Mouse (Mus musculus) kidney, adult 2 months (tissue): ENCODE measurements at regions not wholly inside any gene's neighbourhood (a gene's known extent, or its start where the extent isn't known, plus 50 kb on each side); places are given as distances from the start of the nearest gene placed in this dataset.

Experiments
- DNase-seq: peaks from one replicate; pipeline ENCODE4 v3.0.0; 2021
- H3K27ac ChIP-seq: fragments of 200-500 bp; 2 replicates; pipeline ENCODE4 v1.5.1; 2012; ENCODE audit warnings: low read depth, low read length, control low read depth, inconsistent platforms; ENCODE audit not compliant: insufficient read depth
- H3K27me3 ChIP-seq: fragments of 200-500 bp; replicated peaks from 2 replicates; pipeline ENCODE4 v1.6.1; 2012; ENCODE audit warnings: mild to moderate bottlenecking, moderate library complexity, low read length, inconsistent platforms; ENCODE audit not compliant: control insufficient read depth, insufficient read depth
- H3K36me3 ChIP-seq: fragments of 200-500 bp; 2 replicates; pipeline ENCODE4 v1.6.1; 2012; ENCODE audit warnings: mild to moderate bottlenecking, moderate library complexity, low read length, inconsistent platforms; ENCODE audit not compliant: control insufficient read depth, insufficient read depth
- H3K4me1 ChIP-seq: fragments of 200-500 bp; 2 replicates; pipeline ENCODE4 v1.6.1; 2011; ENCODE audit warnings: low read length; ENCODE audit not compliant: control insufficient read depth, insufficient read depth
- H3K4me3 ChIP-seq: fragments of 200-500 bp; 2 replicates; pipeline ENCODE4 v1.5.1; 2011; ENCODE audit warnings: mild to moderate bottlenecking, low read depth, low read length, control low read depth; ENCODE audit not compliant: insufficient read depth
- CTCF ChIP-seq: fragments of 200-500 bp; conservative IDR thresholded peaks from 2 replicates; pipeline ENCODE4 v1.5.1; 2011; ENCODE audit warnings: low read depth, mild to moderate bottlenecking, control low read depth, low read length, moderate library complexity, mixed read lengths; ENCODE audit not compliant: insufficient read depth, insufficient read length
- POLR2A ChIP-seq: fragments of 200-500 bp; IDR thresholded peaks from one replicate; pipeline ENCODE4 v1.6.1; 2011; ENCODE audit warnings: low read depth, low read length, control low read depth
- WGBS: fragments of 180-500 bp; shearing (Covaris S2); methylation state at CpG from one replicate; pipeline ENCODE4 v1.1.7; 2018; 5-methylcytosine and 5-hydroxymethylcytosine counted together

DNA sequence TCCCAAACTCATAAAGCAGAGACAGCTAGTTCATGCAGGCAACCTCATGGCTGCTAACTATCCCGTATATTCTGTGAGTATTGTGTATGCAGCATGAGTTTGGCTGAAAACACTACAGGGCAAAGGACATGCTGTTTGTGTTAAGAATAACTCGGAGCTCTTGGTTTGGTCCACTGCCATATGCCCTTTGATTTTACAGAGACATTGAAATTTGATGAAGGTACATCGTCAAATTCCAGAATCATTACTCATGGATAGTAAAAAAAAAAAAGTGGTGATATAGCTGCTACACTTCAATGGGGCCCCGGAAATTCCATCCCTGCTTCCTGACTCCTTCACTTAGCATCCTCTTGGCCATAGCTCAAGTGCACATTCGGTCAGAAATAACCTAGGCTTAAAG is 159.3 kb upstream of the Ccdc122 start:
- peaks cover 27% of the 10 kb centered on the region; the same call in 1 of the 2 replicates for H3K4me1 ChIP-seq
- no peak overlapping the region for H3K4me3 ChIP-seq
- no peaks in the 10 kb centered on the region for H3K27me3 ChIP-seq
- DNase-seq: peak; percentile 90
- 27% methylated on average over 5 of the region's 5 CpGs for WGBS
- peak overlapping the region; percentile 93 for H3K27ac ChIP-seq
- TF ChIP-seq CTCF: no peak
- TF ChIP-seq POLR2A: no peak
- no peaks in the 10 kb centered on the region for H3K36me3 ChIP-seq

DNA sequence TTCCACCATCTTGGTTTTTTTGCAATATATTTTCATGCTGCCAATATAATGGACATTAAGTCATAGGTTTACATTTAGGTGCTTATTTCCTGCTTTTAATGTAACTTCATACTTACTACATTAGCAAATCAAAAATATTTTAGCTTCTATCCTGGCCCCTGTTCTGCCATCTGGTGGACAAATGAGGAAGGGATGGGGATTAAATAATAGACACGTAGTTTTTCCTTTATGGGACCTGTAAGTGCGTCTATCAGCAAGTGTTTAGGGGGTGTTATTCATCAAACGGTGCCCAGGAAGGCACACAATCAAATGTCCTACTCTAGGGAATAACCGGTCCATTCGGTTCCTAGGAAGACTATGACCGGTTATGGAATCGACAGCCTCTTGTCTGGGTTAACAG is 160.6 kb upstream of the Ccdc122 start:
- Histone ChIP-seq H3K27ac (peak overlapping the region; percentile 84; the same call in 1 of the 2 replicates), H3K4me3 (no peak overlapping the region), H3K36me3 (no peaks in the 10 kb centered on the region), H3K27me3 (no peaks in the 10 kb centered on the region), H3K4me1 (peaks cover 22% of the 10 kb centered on the region; the same call in 1 of the 2 replicates)
- DNase-seq: peak; percentile 79
- 41% methylated on average over 7 of the region's 7 CpGs for WGBS
- TF ChIP-seq POLR2A (no peak), CTCF (no peak)

DNA sequence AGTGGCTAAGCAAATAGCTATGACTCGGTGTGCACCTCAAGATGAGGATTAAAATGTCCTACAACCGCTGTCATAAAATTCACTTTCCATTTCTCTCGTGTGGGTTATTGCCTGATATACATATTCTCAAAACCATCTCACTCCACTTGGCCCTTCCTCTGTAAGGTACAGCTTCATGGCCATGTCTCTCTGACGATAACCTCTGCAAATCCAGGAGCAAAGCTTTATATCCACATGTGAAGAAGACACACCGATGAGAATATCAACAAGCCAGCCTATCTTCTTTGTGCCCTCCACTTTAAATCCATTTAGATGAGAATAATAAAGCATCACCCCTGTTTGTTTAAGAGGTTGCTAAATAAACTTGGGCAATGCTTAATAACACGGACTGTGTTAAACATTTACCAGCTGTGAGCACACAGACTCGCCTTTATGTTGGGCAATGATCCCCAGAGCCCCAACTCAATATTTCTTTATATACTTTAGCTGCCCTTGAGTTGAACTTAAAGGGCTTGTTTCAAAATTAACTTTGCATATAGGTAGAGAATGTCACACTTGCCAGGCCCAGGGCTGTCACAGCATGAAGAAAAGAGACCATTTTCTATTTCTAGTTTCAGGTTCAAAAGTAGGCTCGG is 161.2 kb upstream of the Ccdc122 start:
- Histone ChIP-seq H3K4me1 (peaks cover 22% of the 10 kb centered on the region; the same call in 1 of the 2 replicates), H3K4me3 (no peak overlapping the region), H3K27me3 (no peaks in the 10 kb centered on the region), H3K36me3 (no peaks in the 10 kb centered on the region), H3K27ac (peak overlapping the region; percentile 71)
- WGBS: 35% methylated on average over 8 of the region's 8 CpGs
- TF ChIP-seq CTCF (no peak), POLR2A (no peak)
- DNase-seq: peak; percentile 53

DNA sequence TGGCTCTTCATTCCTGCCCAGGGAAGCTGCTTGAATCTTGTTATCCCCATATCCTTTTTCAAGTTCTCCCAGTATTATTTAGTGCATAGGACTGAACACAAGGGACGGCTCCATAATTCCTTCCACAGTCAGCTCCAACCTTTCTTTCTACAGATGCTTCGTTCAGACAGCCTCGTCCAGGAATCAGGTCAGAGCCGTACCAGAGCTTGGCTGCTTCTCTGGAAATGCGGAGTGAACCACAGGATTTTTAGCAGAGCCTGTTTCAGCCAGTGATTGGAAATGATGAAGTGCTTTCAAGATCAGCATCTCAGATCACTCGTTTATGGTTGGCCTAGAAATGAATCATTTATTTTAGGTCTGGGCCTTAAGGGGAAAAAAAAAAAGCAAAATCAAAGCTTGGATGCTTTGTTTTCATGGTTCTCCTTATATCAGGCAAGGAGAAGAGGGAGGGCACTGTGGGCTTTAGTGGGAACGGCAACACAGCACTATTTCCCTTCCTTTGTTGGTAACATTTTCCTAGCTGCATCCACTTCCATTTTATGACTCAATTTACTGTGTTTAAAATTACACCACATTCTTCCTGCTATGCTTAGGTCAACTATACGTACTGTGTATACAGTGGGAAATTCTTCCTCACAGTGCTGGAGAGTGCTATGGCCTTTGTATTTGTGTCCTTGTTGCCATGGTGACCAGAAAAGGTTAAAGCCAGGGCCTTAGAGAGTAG is 161.9 kb upstream of the Ccdc122 start:
- Histone ChIP-seq H3K27me3 (no peaks in the 10 kb centered on the region), H3K27ac (peak overlapping the region; percentile 71), H3K4me1 (peaks cover 22% of the 10 kb centered on the region; the same call in 1 of the 2 replicates), H3K36me3 (no peaks in the 10 kb centered on the region), H3K4me3 (no peak overlapping the region)
- 49% methylated on average over 8 of the region's 8 CpGs for WGBS
- TF ChIP-seq POLR2A (no peak), CTCF (no peak)
- DNase-seq: peak; percentile 56

DNA sequence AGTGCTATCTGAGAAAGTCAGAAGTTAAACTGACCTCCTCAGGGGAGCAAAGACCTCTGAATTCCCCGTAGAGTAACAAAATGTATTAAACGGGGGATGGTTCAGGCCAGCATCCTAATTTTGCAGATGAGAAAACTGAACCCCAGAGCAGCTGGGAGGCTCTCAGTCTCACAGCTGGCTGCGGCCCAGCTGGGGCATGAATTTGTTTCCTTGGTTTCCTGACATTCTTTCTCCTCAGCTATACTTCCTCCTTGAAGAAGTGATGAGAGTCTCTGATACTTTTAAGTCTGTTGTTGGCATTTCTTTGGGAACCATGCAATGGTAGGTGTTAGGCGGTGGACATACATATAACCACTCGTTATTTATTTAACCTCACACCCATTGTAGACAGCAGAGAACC is 162.9 kb upstream of the Ccdc122 start:
- Histone ChIP-seq H3K4me3 (no peak overlapping the region), H3K27me3 (no peaks in the 10 kb centered on the region), H3K36me3 (no peaks in the 10 kb centered on the region), H3K27ac (no peak overlapping the region), H3K4me1 (peaks cover 22% of the 10 kb centered on the region; the same call in 1 of the 2 replicates)
- 72% methylated on average over 5 of the region's 5 CpGs for WGBS
- no peak for DNase-seq
- TF ChIP-seq CTCF (no peak), POLR2A (no peak)

DNA sequence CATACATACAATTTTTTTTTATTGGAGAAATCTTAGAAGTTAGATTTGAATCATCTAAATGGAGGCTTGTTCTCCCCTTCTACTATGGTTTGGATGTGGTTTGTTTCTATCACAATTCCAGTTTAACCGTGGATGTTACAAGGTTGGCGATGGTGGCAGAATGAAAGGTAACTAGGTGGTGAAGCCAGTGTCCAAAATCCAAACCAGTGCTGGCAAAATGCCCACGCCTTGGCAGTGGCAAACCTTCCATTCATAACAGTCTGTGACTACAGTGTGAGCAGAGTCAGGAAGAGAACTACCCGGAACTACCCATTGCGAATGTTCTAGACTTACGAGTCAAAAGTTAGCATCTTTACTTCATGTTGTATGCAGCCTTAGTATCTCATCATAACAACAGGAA is 163.6 kb upstream of the Ccdc122 start:
- 80% methylated on average over 6 of the region's 6 CpGs for WGBS

DNA sequence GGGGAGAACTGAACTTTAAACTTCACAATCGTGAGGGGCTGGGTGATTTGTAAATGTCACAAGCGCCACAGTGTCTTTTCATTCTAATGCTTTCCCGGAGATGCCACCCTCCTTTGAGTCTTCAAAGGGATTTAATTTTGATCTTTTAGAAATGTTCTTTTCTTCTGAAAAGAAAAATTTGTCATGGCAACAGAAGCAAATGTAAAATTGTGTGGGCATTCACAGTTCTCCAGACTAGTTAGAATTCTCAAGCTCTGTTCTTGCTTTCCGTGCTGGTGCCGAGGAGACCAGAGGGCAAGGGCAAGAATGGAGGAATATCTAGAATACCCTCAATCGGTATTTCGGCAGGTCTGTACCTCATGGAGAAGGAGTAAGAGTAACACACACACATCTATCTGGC is 164.1 kb upstream of the Ccdc122 start:
- H3K4me1 ChIP-seq: peaks cover 21% of the 10 kb centered on the region; the same call in 1 of the 2 replicates
- H3K27ac ChIP-seq: no peak overlapping the region
- no peaks in the 10 kb centered on the region for H3K36me3 ChIP-seq
- H3K4me3 ChIP-seq: no peak overlapping the region
- H3K27me3 ChIP-seq: no peaks in the 10 kb centered on the region
- TF ChIP-seq CTCF: no peak
- no peak for TF ChIP-seq POLR2A
- WGBS: 96% methylated on average over 7 of the region's 7 CpGs
- no peak for DNase-seq

More for the DNA sequence above, 163.6 kb upstream of the Ccdc122 start:
- Histone ChIP-seq H3K36me3 (no peaks in the 10 kb centered on the region), H3K4me1 (peaks cover 22% of the 10 kb centered on the region; the same call in 1 of the 2 replicates), H3K4me3 (no peak overlapping the region), H3K27me3 (no peaks in the 10 kb centered on the region), H3K27ac (no peak overlapping the region)
- TF ChIP-seq CTCF: no peak
- TF ChIP-seq POLR2A: no peak
- DNase-seq: peak; percentile 59
